Mouse (Mus musculus) C2C12 (cell line): Measurements from ENCODE around the gene Nostrin.

Source experiments
- CEBPB ChIP-seq: IDR thresholded peaks from one replicate; pipeline ENCODE4 v1.6.1; 2011; ENCODE audit warnings: low read depth, mild to moderate bottlenecking, control low read depth, moderate library complexity
- CTCF ChIP-seq: IDR thresholded peaks from one replicate; pipeline ENCODE4 v1.5.1; 2011; ENCODE audit not compliant: control insufficient read depth, insufficient read depth, insufficient read length
- MAX ChIP-seq: IDR thresholded peaks from one replicate; pipeline ENCODE4 v1.6.1; 2011; ENCODE audit warnings: mild to moderate bottlenecking, control low read depth
- MYOD1 ChIP-seq: IDR thresholded peaks from one replicate; pipeline ENCODE4 v1.6.1; 2011; ENCODE audit warnings: low read depth; ENCODE audit not compliant: control insufficient read depth, insufficient read length
- MYOG ChIP-seq: IDR thresholded peaks from one replicate; pipeline ENCODE4 v1.6.1; 2011; ENCODE audit not compliant: control insufficient read depth, insufficient read length; ENCODE audit errors: extremely low read depth

DNA sequence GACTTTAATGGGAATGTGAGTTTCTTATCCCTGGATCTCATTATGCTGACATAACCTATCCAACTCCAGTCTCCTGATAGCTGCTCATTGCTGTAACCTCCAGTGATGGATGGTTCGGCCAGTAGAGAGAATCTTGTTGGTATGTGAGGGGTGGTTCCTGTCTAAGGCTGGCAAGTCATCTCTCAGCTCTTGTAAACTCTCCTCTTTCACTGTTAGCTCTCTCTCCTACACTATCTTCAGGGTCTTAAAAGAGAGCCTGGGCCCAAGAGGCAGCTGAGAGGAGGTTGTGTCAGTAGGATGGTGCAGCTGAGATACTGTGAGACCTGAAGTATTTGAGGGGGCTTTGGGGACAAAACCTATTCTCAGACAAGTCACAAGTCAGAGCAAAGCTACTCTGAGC, 1.4 kb upstream of the Nostrin start:
- TF ChIP-seq CTCF, result no peak
- no peak for TF ChIP-seq MAX
- no peak for TF ChIP-seq MYOG
- TF ChIP-seq MYOD1, result no peak
- TF ChIP-seq CEBPB, result no peak
